Mouse (Mus musculus): Measurements from ENCODE around the gene Ppdpf.

Gene Ppdpf

GRCm38 (mm10) chr2:181218881-181219485, 31.9 kb downstream of the Ppdpf start:
- no peak for DNase-seq (ENCODE audit: extremely low read depth, low read depth)

GRCm38 (mm10) chr2:181219538-181220216, 32.6 kb downstream of the Ppdpf start, which contains the start of gene Fndc11:
Gene Fndc11, plus strand, starts transcription at chr2:181220013.
- no peak for DNase-seq (ENCODE audit: extremely low read depth, low read depth)

- no peak for DNase-seq (ENCODE audit: extremely low read depth, low read depth)
Measured at GRCm38 (mm10) chr2:181220361-181220760, 33.3 kb downstream of the Ppdpf start.

- DNase-seq (ENCODE audit: extremely low read depth, low read depth): no peak
Measured at GRCm38 (mm10) chr2:181224994-181225393, 37.9 kb downstream of the Ppdpf start.

- no peak for DNase-seq (ENCODE audit: extremely low read depth, low read depth)
Measured at GRCm38 (mm10) chr2:181227122-181227521, 40.1 kb downstream of the Ppdpf start.

GRCm38 (mm10) chr2:181228335-181228734, 41.3 kb downstream of the Ppdpf start:
- no peak for DNase-seq (ENCODE audit: extremely low read depth, low read depth)

GRCm38 (mm10) chr2:181231171-181231570, 44.1 kb downstream of the Ppdpf start:
- DNase-seq (ENCODE audit: extremely low read depth, low read depth): no peak

- DNase-seq (ENCODE audit: extremely low read depth, low read depth): no peak
Measured at GRCm38 (mm10) chr2:181233443-181233842, 46.4 kb downstream of the Ppdpf start.

- no peak for DNase-seq (ENCODE audit: extremely low read depth, low read depth)
Measured at GRCm38 (mm10) chr2:181234680-181235079, 47.6 kb downstream of the Ppdpf start.

- DNase-seq (ENCODE audit: extremely low read depth, low read depth): no peak
Measured at GRCm38 (mm10) chr2:181235681-181236566, 48.9 kb downstream of the Ppdpf start.

GRCm38 (mm10) chr2:181237251-181238014, 50.4 kb downstream of the Ppdpf start:
- no peak for DNase-seq (ENCODE audit: extremely low read depth, low read depth)

- DNase-seq (ENCODE audit: extremely low read depth, low read depth): no peak
Measured at GRCm38 (mm10) chr2:181238091-181238610, 51.1 kb downstream of the Ppdpf start.
